Mouse (Mus musculus) limb, embryonic 14.5 days (tissue): ENCODE measurements around the gene Rln3. TPM values are rescaled to one million over a fixed set of nuclear protein-coding genes. Genes with fewer than 3 reads are reported as not detected.

Source experiments
- ATAC-seq: fragments of 200-750 bp; cut with Nextera tagmentation; 2 replicates; pipeline ENCODE4 v1.8.0; 2017; ENCODE audit warnings: low read depth, moderate number of reproducible peaks, moderate TSS enrichment; ENCODE audit not compliant: low FRiP score
- DNase-seq: peaks from one replicate; pipeline ENCODE4 v3.0.0-alpha.2; 2015; ENCODE audit warnings: low spot score
- H3K27ac ChIP-seq: fragments of 300-500 bp; sonication (generic); replicated peaks from 2 replicates; pipeline ENCODE4 v1.5.1; 2014; ENCODE audit warnings: low read depth, mild to moderate bottlenecking, low read length, moderate library complexity, mixed read lengths
- H3K27me3 ChIP-seq: fragments of 300-500 bp; sonication (generic); 2 replicates; pipeline ENCODE4 v1.6.1; 2014; ENCODE audit warnings: low read length, mixed read lengths; ENCODE audit not compliant: control insufficient read depth, insufficient read depth
- H3K36me3 ChIP-seq: fragments of 300-500 bp; sonication (generic); 2 replicates; pipeline ENCODE4 v1.6.1; 2014; ENCODE audit warnings: mild to moderate bottlenecking, low read length, moderate library complexity, mixed read lengths; ENCODE audit not compliant: control insufficient read depth, insufficient read depth
- H3K4me1 ChIP-seq: fragments of 300-500 bp; sonication (generic); 2 replicates; pipeline ENCODE4 v1.6.1; 2014; ENCODE audit warnings: antibody characterized with exemption, low read length, mixed read lengths; ENCODE audit not compliant: control insufficient read depth, insufficient read depth
- H3K4me2 ChIP-seq: fragments of 300-500 bp; sonication (generic); replicated peaks from 2 replicates; pipeline ENCODE4 v1.6.1; 2014; ENCODE audit warnings: low read depth, mild to moderate bottlenecking, low read length, moderate library complexity; ENCODE audit not compliant: severe bottlenecking
- H3K4me3 ChIP-seq: fragments of 300-500 bp; sonication (generic); replicated peaks from 2 replicates; pipeline ENCODE4 v1.5.1; 2014; ENCODE audit warnings: low read length
- H3K9ac ChIP-seq: fragments of 300-500 bp; sonication (generic); 2 replicates; pipeline ENCODE4 v1.6.1; 2014; ENCODE audit warnings: mild to moderate bottlenecking, low read depth, low read length, moderate library complexity; ENCODE audit not compliant: severe bottlenecking
- H3K9me3 ChIP-seq: fragments of 300-500 bp; sonication (generic); 2 replicates; pipeline ENCODE4 v1.6.1; 2016; ENCODE audit warnings: low read length; ENCODE audit not compliant: control insufficient read depth
- POLR2A ChIP-seq: fragments of 200-500 bp; IDR thresholded peaks from 2 replicates; pipeline ENCODE4 v1.8.0; 2012; ENCODE audit warnings: inconsistent platforms, mild to moderate bottlenecking, moderate library complexity, borderline replicate concordance; ENCODE audit not compliant: insufficient read depth, insufficient read length; ENCODE audit errors: extremely low read depth
- WGBS: fragments of 180-500 bp; shearing (Covaris S2); extraction: QIAGEN DNeasy Blood & Tissue Kit; methylation state at CpG from one replicate; pipeline ENCODE4 v1.1.7; 2014; 5-methylcytosine and 5-hydroxymethylcytosine counted together
- polyA plus RNA-seq, 2 experiments: library from polyadenylated mRNA; depleted of rRNA in 1 of 2; stranded (reverse) in 1 of 2; unstranded in 1 of 2; fragments of >200 nt; fragmentation: Nextera tagmentation in 1 of 2; extraction: Ambion mirVana in 1 of 2; gene quantifications; 2 replicates each; pipeline versions ENCODE4 v1.2.1 to v1.2.3; 2012 to 2014

Rln3 gene
- polyA plus RNA-seq, 2 experiments: not detected

DNA sequence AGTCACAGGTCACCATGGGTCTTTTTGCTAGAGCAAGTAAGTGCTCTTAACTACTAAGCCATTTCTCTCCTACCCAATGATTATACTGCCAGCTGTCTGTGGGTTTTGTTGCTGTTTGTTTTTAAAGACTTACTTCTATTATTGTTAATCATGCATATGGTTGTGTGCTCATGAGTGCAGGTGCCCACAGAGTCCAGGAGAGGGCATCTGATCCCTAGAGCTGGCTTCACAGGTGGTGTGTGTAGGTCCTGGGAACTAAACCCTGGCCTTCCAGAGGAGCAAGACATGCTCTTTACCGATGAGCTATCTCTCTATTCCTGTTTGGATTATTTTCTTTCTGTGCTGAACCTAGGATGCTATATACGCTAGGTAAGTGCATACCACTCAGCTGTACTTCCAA lies 14.4 kb upstream of the Rln3 start:
- Histone ChIP-seq H3K4me3 (no peak overlapping the region), H3K27ac (no peak overlapping the region), H3K9ac (no peak overlapping the region), H3K36me3 (no peaks in the 10 kb centered on the region), H3K4me1 (no peaks in the 10 kb centered on the region), H3K27me3 (no peaks in the 10 kb centered on the region), H3K9me3 (no peaks in the 10 kb centered on the region), H3K4me2 (no peak overlapping the region)
- no peak for DNase-seq
- no peak for ATAC-seq
- no peak for TF ChIP-seq POLR2A
- 94% methylated on average over 2 of the region's 2 CpGs for WGBS

- Histone ChIP-seq H3K36me3 (no peaks in the 10 kb centered on the region), H3K9me3 (no peaks in the 10 kb centered on the region), H3K9ac (no peak overlapping the region), H3K27ac (no peak overlapping the region), H3K4me3 (no peak overlapping the region), H3K4me2 (no peak overlapping the region), H3K27me3 (no peaks in the 10 kb centered on the region), H3K4me1 (no peaks in the 10 kb centered on the region)
- ATAC-seq (no peak), DNase-seq (no peak)
- no peak for TF ChIP-seq POLR2A
- WGBS: 87% methylated on average over 1 of the region's 1 CpGs
Observed at GRCm38 (mm10) chr8:84057827-84058226, 13.0 kb upstream of the Rln3 start.

DNA sequence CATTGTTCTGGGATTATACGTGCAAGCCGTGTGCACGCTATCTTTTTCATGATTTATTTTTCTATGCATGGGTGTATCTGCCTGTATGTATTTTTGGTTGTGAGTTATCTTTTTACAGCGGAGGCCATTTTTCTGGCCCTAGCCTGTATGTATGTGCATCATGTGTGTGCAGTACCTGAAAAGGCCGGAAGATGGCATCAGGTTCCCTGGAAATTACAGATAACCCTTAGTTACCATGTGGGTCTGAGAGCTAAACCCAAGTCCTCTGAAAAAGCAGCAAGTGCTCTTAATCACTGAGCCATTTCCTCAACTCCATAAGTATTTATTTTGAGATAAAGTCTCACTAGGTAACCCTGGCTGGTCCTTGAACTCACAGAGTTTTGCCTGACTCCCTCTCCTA lies 8.4 kb upstream of the Rln3 start:
- no peak for TF ChIP-seq POLR2A
- Histone ChIP-seq H3K9me3 (no peaks in the 10 kb centered on the region), H3K4me1 (no peaks in the 10 kb centered on the region; the same call in 1 of the 2 replicates), H3K27me3 (no peaks in the 10 kb centered on the region), H3K4me2 (no peak overlapping the region), H3K4me3 (no peak overlapping the region), H3K9ac (no peak overlapping the region), H3K27ac (no peak overlapping the region), H3K36me3 (no peaks in the 10 kb centered on the region)
- WGBS: 92% methylated on average over 5 of the region's 5 CpGs
- DNase-seq: no peak
- ATAC-seq: no peak

DNA sequence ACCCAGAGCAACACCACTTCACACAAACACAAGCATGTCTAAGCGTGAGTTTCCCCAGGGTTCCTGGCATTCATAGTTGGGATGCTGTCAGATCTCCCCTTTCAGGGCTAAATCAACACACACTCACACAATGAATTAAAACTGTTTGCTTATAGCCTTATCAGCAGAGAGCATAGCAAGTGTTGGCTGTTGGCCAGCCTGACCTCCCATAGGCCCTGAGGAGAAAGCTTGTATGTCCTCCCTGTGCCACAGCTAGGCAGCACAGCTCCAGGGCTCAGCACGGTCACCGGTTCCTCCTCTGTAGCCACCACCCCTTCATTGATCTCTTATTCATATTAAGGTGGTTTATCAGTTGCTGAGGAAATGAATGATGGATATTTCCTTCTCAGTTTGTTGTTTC lies 7.9 kb upstream of the Rln3 start:
- no peak for DNase-seq
- H3K27me3 ChIP-seq: no peaks in the 10 kb centered on the region
- H3K27ac ChIP-seq: no peak overlapping the region
- no peak overlapping the region for H3K9ac ChIP-seq
- no peak overlapping the region for H3K4me2 ChIP-seq
- no peaks in the 10 kb centered on the region; the same call in 1 of the 2 replicates for H3K4me1 ChIP-seq
- no peaks in the 10 kb centered on the region for H3K9me3 ChIP-seq
- ATAC-seq: no peak
- WGBS: 87% methylated on average over 3 of the region's 3 CpGs
- no peak overlapping the region for H3K4me3 ChIP-seq
- no peak for TF ChIP-seq POLR2A
- H3K36me3 ChIP-seq: no peaks in the 10 kb centered on the region

DNA sequence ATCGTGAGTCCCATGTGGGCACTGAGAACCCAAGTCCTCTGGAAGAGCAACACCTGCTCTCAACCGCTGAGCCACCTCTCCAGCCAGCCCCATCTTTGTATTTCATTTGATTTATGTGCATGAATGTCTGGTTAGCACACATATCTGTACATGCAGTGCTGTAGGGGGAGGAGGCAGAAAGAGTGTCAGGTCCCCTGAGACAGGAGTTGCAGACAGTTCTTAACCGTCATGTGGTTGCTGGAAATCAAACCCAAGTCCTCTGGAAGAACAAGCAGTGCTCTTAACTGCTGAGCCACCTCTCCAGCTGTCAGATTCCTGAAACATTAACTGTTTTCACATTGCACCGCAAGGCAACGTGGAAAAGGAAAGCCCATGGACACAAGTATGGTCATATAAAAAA lies 3.4 kb upstream of the Rln3 start:
- H3K4me2 ChIP-seq: no peak overlapping the region
- DNase-seq (no peak), ATAC-seq (no peak; the same call in 1 of the 2 replicates)
- TF ChIP-seq POLR2A: no peak
- 43% methylated on average over 5 of the region's 5 CpGs for WGBS
- H3K9ac ChIP-seq: no peak overlapping the region
- no peak overlapping the region for H3K27ac ChIP-seq
- no peak overlapping the region for H3K4me3 ChIP-seq
- peaks cover 23% of the 10 kb centered on the region for H3K27me3 ChIP-seq
- H3K9me3 ChIP-seq: no peaks in the 10 kb centered on the region
- H3K36me3 ChIP-seq: no peaks in the 10 kb centered on the region
- H3K4me1 ChIP-seq: no peaks in the 10 kb centered on the region; the same call in 1 of the 2 replicates

DNA sequence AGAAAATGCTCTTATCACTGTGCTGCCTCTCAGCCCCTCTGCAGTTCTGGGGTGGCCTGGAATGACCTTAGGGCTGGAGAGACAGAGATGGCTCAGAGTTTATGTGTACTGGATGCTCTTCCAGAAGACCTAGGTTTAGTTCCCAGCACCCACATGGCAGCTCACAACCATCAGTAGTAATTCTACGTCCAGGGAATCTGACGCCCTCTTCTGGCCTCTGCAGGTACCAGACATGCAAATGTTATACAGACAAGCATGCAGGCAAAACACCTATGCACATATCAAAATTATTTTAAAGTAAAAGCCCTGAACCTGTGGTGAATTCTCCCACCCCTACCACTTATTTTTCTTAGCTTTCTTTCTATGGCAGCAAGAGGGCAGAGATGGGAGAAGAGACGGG lies 1.7 kb upstream of the Rln3 start:
- peaks cover 40% of the 10 kb centered on the region for H3K27me3 ChIP-seq
- H3K4me3 ChIP-seq: no peak overlapping the region
- no peak overlapping the region for H3K4me2 ChIP-seq
- peaks cover 8% of the 10 kb centered on the region for H3K4me1 ChIP-seq
- no peak overlapping the region for H3K9ac ChIP-seq
- no peak for ATAC-seq
- no peaks in the 10 kb centered on the region for H3K9me3 ChIP-seq
- 78% methylated on average over 3 of the region's 3 CpGs for WGBS
- H3K36me3 ChIP-seq: no peaks in the 10 kb centered on the region
- no peak for TF ChIP-seq POLR2A
- no peak for DNase-seq
- H3K27ac ChIP-seq: no peak overlapping the region
